Mouse (Mus musculus) kidney, adult 2 months (tissue): ENCODE results near the gene Arl6ip6.

ENCODE experiments used
- CTCF ChIP-seq: fragments of 200-500 bp; conservative IDR thresholded peaks from 2 replicates; pipeline ENCODE4 v1.5.1; 2011; ENCODE audit warnings: low read depth, mild to moderate bottlenecking, control low read depth, low read length, moderate library complexity, mixed read lengths; ENCODE audit not compliant: insufficient read depth, insufficient read length
- POLR2A ChIP-seq: fragments of 200-500 bp; IDR thresholded peaks from one replicate; pipeline ENCODE4 v1.6.1; 2011; ENCODE audit warnings: low read depth, low read length, control low read depth

DNA sequence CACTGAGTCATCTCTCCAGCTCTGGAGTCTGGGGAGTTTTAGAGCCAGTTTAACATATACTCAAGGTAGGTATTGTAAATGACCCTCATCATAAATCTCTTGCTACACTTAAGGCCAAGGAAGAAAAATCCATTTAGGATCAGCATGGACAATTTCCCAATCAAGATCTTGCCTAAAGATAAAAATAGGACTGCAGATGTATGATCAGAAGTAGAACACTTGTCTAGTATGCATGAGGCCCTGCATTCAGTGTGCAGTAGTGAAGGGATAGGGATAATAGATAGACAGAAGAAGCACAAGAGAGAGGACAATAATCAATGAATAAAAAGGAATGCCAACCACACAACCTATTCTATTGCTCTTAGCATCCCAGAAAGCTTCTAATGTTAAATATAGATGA is 11.7 kb upstream of the Arl6ip6 start:
- TF ChIP-seq CTCF (no peak), POLR2A (no peak)
